9 mouse cellular contexts compared by ENCODE assay signal in genomic region chr11:75220115-75220514, GRCm38 (mm10). TPM values are rescaled to one million over a fixed set of nuclear protein-coding genes. Genes with fewer than 3 reads are reported as not detected.
A peak's percentile ranks its signal among the peaks of the same experiment; 100 is the strongest.
DNase-seq lines count a peak whose midpoint lies in the region; ATAC-seq and TF ChIP-seq lines count a peak whose summit lies in the region.
"Had no signal": no experiment of that assay in that cellular context is flagged by ENCODE, and none has a peak within 500 bp of the region (broad histone marks: within the 10 kb centered on the region; RNA-seq: fewer than 3 reads in every experiment).

No protein-coding gene starts in this region.

- DNase-seq in heart, adult 8-10 months (ENCODE audit: low spot score): peak; percentile 24
- DNase-seq in heart, embryonic 10.5 days (ENCODE audit: low spot score): no peak
- peak; percentile 67 for DNase-seq in right cerebral cortex, adult 2 months (ENCODE audit: low spot score in 2 of 2)
- no peak for DNase-seq in right cerebral cortex, postnatal 25 days
- DNase-seq in heart, postnatal 36 days: peak; percentile 34 to 44
- DNase-seq in stomach, postnatal 0 days (ENCODE audit: low spot score): peak; percentile 65
- DNase-seq in liver, embryonic 11.5 days (ENCODE audit: low spot score): no peak
- DNase-seq in retina, embryonic 14.5 days (ENCODE audit: low spot score): no peak

- WGBS in heart, embryonic 10.5 days: 44% methylated on average over 9 of the region's 9 CpGs
- 17% methylated on average over 9 of the region's 9 CpGs for WGBS in stomach, postnatal 0 days
- 61% methylated on average over 9 of the region's 9 CpGs for WGBS in liver, embryonic 11.5 days

- H3K9me3 ChIP-seq in heart, embryonic 10.5 days: no peaks in the 10 kb centered on the region
- no peaks in the 10 kb centered on the region for H3K9me3 ChIP-seq in stomach, postnatal 0 days (ENCODE audit: control insufficient read depth, low read length)
- H3K9me3 ChIP-seq in liver, embryonic 11.5 days (ENCODE audit: control insufficient read depth, low read length): no peaks in the 10 kb centered on the region
- H3K9me3 ChIP-seq: midbrain, embryonic 12.5 days had no signal

- H3K27me3 ChIP-seq in heart, embryonic 10.5 days (ENCODE audit: insufficient read depth, poor library complexity, severe bottlenecking): no peaks in the 10 kb centered on the region
- no peaks in the 10 kb centered on the region for H3K27me3 ChIP-seq in stomach, postnatal 0 days (ENCODE audit: control insufficient read depth, insufficient read depth, low read length)
- H3K27me3 ChIP-seq in liver, embryonic 11.5 days (replicated peaks; ENCODE audit: control insufficient read depth, insufficient read depth, low read length): 0 out of 2 replicates have a peak, but pooled peaks cover 4% of the 10 kb centered on the region

- intact Hi-C loops in heart, postnatal 36 days (cut with DNase I): no loop called here

- no peak for TF ChIP-seq CTCF in stomach, postnatal 0 days (IDR thresholded peaks at IDR 0.05; ENCODE audit: low read depth)

- no peak overlapping the region for H3K4me2 ChIP-seq in stomach, postnatal 0 days (replicated peaks; ENCODE audit: low read depth)
- H3K4me2 ChIP-seq in liver, embryonic 11.5 days: no peak overlapping the region
- H3K4me2 ChIP-seq: midbrain, embryonic 12.5 days had no signal

- no peak overlapping the region for H3K27ac ChIP-seq in heart, embryonic 10.5 days
- no peak overlapping the region for H3K27ac ChIP-seq in stomach, postnatal 0 days (replicated peaks)
- H3K27ac ChIP-seq in liver, embryonic 11.5 days (ENCODE audit: low read depth, low read length): no peak overlapping the region
- H3K27ac ChIP-seq: midbrain, embryonic 12.5 days had no signal

- peaks cover 42% of the 10 kb centered on the region for H3K4me1 ChIP-seq in heart, embryonic 10.5 days
- no peaks in the 10 kb centered on the region; the same call in 1 of the 2 replicates for H3K4me1 ChIP-seq in stomach, postnatal 0 days (replicated peaks; ENCODE audit: control insufficient read depth, insufficient read depth)
- peaks cover 7% of the 10 kb centered on the region for H3K4me1 ChIP-seq in liver, embryonic 11.5 days (replicated peaks; ENCODE audit: control insufficient read depth, insufficient read depth, low read length)

- no peak for ATAC-seq in stomach, postnatal 0 days (ENCODE audit: low FRiP score, low TSS enrichment)
- ATAC-seq in liver, embryonic 11.5 days (replicated peaks; ENCODE audit: low FRiP score): no peak

- no peak overlapping the region for H3K9ac ChIP-seq in stomach, postnatal 0 days (ENCODE audit: low read length)
- no peak overlapping the region for H3K9ac ChIP-seq in liver, embryonic 11.5 days (ENCODE audit: low read depth, low read length)
- H3K9ac ChIP-seq: midbrain, embryonic 12.5 days had no signal

- TF ChIP-seq EP300 in stomach, postnatal 0 days (optimal IDR thresholded peaks at IDR 0.05): no peak

- H3K36me3 ChIP-seq in heart, embryonic 10.5 days: 0 out of 2 replicates have a peak, but pooled peaks cover 2% of the 10 kb centered on the region
- H3K36me3 ChIP-seq in stomach, postnatal 0 days (ENCODE audit: control insufficient read depth, insufficient read depth, low read length): no peaks in the 10 kb centered on the region
- H3K36me3 ChIP-seq in liver, embryonic 11.5 days (ENCODE audit: control insufficient read depth, insufficient read depth, low read length): no peaks in the 10 kb centered on the region
- H3K36me3 ChIP-seq: midbrain, embryonic 12.5 days had no signal

- no peak overlapping the region for H3K4me3 ChIP-seq in heart, embryonic 10.5 days
- H3K4me3 ChIP-seq in stomach, postnatal 0 days (ENCODE audit: low read depth, low read length): no peak overlapping the region
- no peak overlapping the region for H3K4me3 ChIP-seq in liver, embryonic 11.5 days (ENCODE audit: low read depth, low read length)
- H3K4me3 ChIP-seq: midbrain, embryonic 12.5 days had no signal

RNA-seq across cellular contexts. Expression of gene Rtn4rl1, which starts 26.5 kb away (rescaled TPM):
- total RNA-seq in heart, adult 8-10 months (2022): 1 to 10 TPM; 5.2 to 7.9 (median 6.8) TPM
- polyA plus RNA-seq in heart, embryonic 10.5 days (2016; fragmentation: Nextera tagmentation; extraction: Ambion mirVana): 9.7 and 16.6 TPM in 2 replicates
- 10 to 100 TPM in 1 of 2 experiments, 1 to 10 TPM in 1; 6.0 to 10.0 TPM for total RNA-seq in heart, postnatal 36 days (2021)
- 2.1 and 2.9 TPM in 2 replicates for polyA plus RNA-seq in stomach, postnatal 0 days (2015; fragmentation: Nextera tagmentation; extraction: Ambion mirVana)
- 1.7 and 2.9 TPM in 2 replicates for polyA plus RNA-seq in liver, embryonic 11.5 days (2014; fragmentation: Nextera tagmentation; extraction: Ambion mirVana)

RNA-seq across cellular contexts. Expression of gene Dph1, which starts 29.1 kb away (rescaled TPM):
- 10 to 100 TPM in 2 of 4 experiments, 1 to 10 TPM in 2; 8.1 to 11.2 (median 9.7) TPM for total RNA-seq in heart, adult 8-10 months (2022)
- 26.8 and 28.0 TPM in 2 replicates for polyA plus RNA-seq in heart, embryonic 10.5 days (2016; fragmentation: Nextera tagmentation; extraction: Ambion mirVana)
- total RNA-seq in heart, postnatal 36 days (2021): 1 to 10 TPM; 9.0 to 9.7 TPM
- polyA plus RNA-seq in stomach, postnatal 0 days (2015; fragmentation: Nextera tagmentation; extraction: Ambion mirVana): 15.2 and 15.8 TPM in 2 replicates
- 30.3 and 34.0 TPM in 2 replicates for polyA plus RNA-seq in liver, embryonic 11.5 days (2014; fragmentation: Nextera tagmentation; extraction: Ambion mirVana)

RNA-seq across cellular contexts. Expression of gene Ovca2, which starts 41.5 kb away (rescaled TPM):
- total RNA-seq in heart, adult 8-10 months (2022): 1 to 10 TPM; 5.6 to 6.9 (median 5.9) TPM
- 24.0 and 29.0 TPM in 2 replicates for polyA plus RNA-seq in heart, embryonic 10.5 days (2016; fragmentation: Nextera tagmentation; extraction: Ambion mirVana)
- total RNA-seq in heart, postnatal 36 days (2021): 1 to 10 TPM; 5.3 to 7.2 TPM
- 19.3 and 20.2 TPM in 2 replicates for polyA plus RNA-seq in stomach, postnatal 0 days (2015; fragmentation: Nextera tagmentation; extraction: Ambion mirVana)
- polyA plus RNA-seq in liver, embryonic 11.5 days (2014; fragmentation: Nextera tagmentation; extraction: Ambion mirVana): 24.9 and 32.1 TPM in 2 replicates

RNA-seq across cellular contexts. Expression of gene Hic1, which starts 50.8 kb away (rescaled TPM):
- 10 to 100 TPM in 3 of 4 experiments, 1 to 10 TPM in 1; 7.6 to 19.4 (median 16.8) TPM for total RNA-seq in heart, adult 8-10 months (2022)
- 1.9 and 2.1 TPM in 2 replicates for polyA plus RNA-seq in heart, embryonic 10.5 days (2016; fragmentation: Nextera tagmentation; extraction: Ambion mirVana)
- total RNA-seq in heart, postnatal 36 days (2021): 10 to 100 TPM; 14.8 to 22.8 TPM
- polyA plus RNA-seq in stomach, postnatal 0 days (2015; fragmentation: Nextera tagmentation; extraction: Ambion mirVana): 6.6 and 8.2 TPM in 2 replicates
- polyA plus RNA-seq in liver, embryonic 11.5 days (2014; fragmentation: Nextera tagmentation; extraction: Ambion mirVana): 2.7 and 3.2 TPM in 2 replicates

Comparison
In these comparisons a context has a peak if more than half of its experiments do, and no peak if none do; other contexts are left out.
1. DNase-seq: peak in heart, adult 8-10 months (single experiment), right cerebral cortex, adult 2 months (2 of 2), heart, postnatal 36 days (2 of 2) and stomach, postnatal 0 days (single experiment); none in heart, embryonic 10.5 days (single experiment), right cerebral cortex, postnatal 25 days (single experiment), liver, embryonic 11.5 days (single experiment) and retina, embryonic 14.5 days (single experiment).